Mouse (Mus musculus): ENCODE results near the gene Col4a2.

DNA sequence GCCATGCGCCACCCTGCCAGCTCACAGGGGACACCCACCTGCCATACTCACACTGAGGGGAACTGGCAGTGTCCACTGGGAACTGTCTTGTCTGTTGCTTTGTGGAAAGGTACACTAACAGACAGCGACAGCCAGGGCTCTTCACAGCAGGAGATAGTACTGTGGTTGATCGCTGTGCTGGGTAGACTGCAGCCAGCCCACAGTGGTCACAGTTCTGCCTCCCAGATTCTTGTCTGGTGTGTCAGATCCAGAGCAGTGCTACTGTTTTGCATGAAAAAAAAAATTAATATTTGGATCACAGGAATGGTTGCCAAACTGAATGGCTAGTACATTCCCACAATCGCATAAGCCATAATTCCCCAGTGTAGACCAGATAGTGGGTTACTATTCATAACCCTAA, 74.7 kb downstream of the Col4a2 start:
- TF ChIP-seq POLR2A (IDR thresholded peaks at IDR 0.05; ENCODE audit: borderline replicate concordance, extremely low read depth, insufficient read depth, insufficient read length, poor library complexity, severe bottlenecking) (no peak), CTCF (IDR thresholded peaks at IDR 0.05; ENCODE audit: borderline replicate concordance, extremely low read depth, insufficient read depth, insufficient read length) (no peak)

All from brain, embryonic 14.5 days (tissue).